Mouse (Mus musculus) kidney, embryonic 16.5 days (tissue): ENCODE results near the gene Hnf4a. TPM values are rescaled to one million over a fixed set of nuclear protein-coding genes. Genes with fewer than 3 reads are reported as not detected.

Experiments used
- ATAC-seq: fragments of 200-750 bp; cut with Nextera tagmentation; 2 replicates; pipeline ENCODE4 v1.8.0; 2017; ENCODE audit warnings: moderate TSS enrichment; ENCODE audit not compliant: low FRiP score, low TSS enrichment
- H3K27ac ChIP-seq: fragments of 300-500 bp; sonication (generic); 2 replicates; pipeline ENCODE4 v1.5.1; 2014; ENCODE audit warnings: low read length
- H3K27me3 ChIP-seq: fragments of 300-500 bp; sonication (generic); 2 replicates; pipeline ENCODE4 v1.6.1; 2014; ENCODE audit warnings: low read length, control low read depth, mixed read lengths; ENCODE audit not compliant: insufficient read depth
- H3K36me3 ChIP-seq: fragments of 300-500 bp; sonication (generic); 2 replicates; pipeline ENCODE4 v1.6.1; 2014; ENCODE audit warnings: low read length, control low read depth, mixed read lengths; ENCODE audit not compliant: insufficient read depth
- H3K4me1 ChIP-seq: fragments of 300-500 bp; sonication (generic); 2 replicates; pipeline ENCODE4 v1.6.1; 2014; ENCODE audit warnings: low read length, control low read depth, mixed read lengths; ENCODE audit not compliant: insufficient read depth
- H3K4me2 ChIP-seq: fragments of 300-500 bp; sonication (generic); replicated peaks from 2 replicates; pipeline ENCODE4 v1.6.1; 2014; ENCODE audit warnings: low read depth, low read length
- H3K4me3 ChIP-seq: fragments of 300-500 bp; sonication (generic); 2 replicates; pipeline ENCODE4 v1.5.1; 2014; ENCODE audit warnings: mild to moderate bottlenecking, low read length
- H3K9ac ChIP-seq: fragments of 300-500 bp; sonication (generic); replicated peaks from 2 replicates; pipeline ENCODE4 v1.6.1; 2014; ENCODE audit warnings: low read length
- H3K9me3 ChIP-seq: fragments of 300-500 bp; sonication (generic); 2 replicates; pipeline ENCODE4 v1.6.1; 2016; ENCODE audit warnings: low read length, control low read depth
- WGBS: fragments of 180-500 bp; shearing (Covaris S2); extraction: QIAGEN DNeasy Blood & Tissue Kit; methylation state at CpG from one replicate; pipeline ENCODE4 v1.1.7; 2014; 5-methylcytosine and 5-hydroxymethylcytosine counted together
- polyA plus RNA-seq: library from polyadenylated mRNA; unstranded; fragments of >200 nt; fragmentation: Nextera tagmentation; extraction: Ambion mirVana; gene quantifications from 2 replicates; pipeline ENCODE4 v1.2.1, GENCODE M21; 2015

Gene Hnf4a
- polyA plus RNA-seq, 1 experiment from 2014 or later: 25.8 TPM

- 61% methylated on average over 13 of the region's 13 CpGs for WGBS
- Histone ChIP-seq H3K27me3 (no peaks in the 10 kb centered on the region), H3K36me3 (no peaks in the 10 kb centered on the region), H3K9ac (no peak overlapping the region), H3K4me1 (no peaks in the 10 kb centered on the region; the same call in 1 of the 2 replicates), H3K4me3 (no peak overlapping the region), H3K9me3 (no peaks in the 10 kb centered on the region), H3K4me2 (no peak overlapping the region), H3K27ac (peak overlapping the region; percentile 26; the same call in 1 of the 2 replicates)
- ATAC-seq: peak; percentile 50
These were observed 48.8 kb downstream of the Hnf4a start for GRCm38 (mm10) chr2:163555417-163555816.

GRCm38 (mm10) chr2:163558548-163558947, 51.9 kb downstream of the Hnf4a start:
- H3K4me1 ChIP-seq: peaks cover 4% of the 10 kb centered on the region; the same call in 1 of the 2 replicates
- no peak overlapping the region for H3K27ac ChIP-seq
- H3K9me3 ChIP-seq: no peaks in the 10 kb centered on the region
- no peak overlapping the region for H3K4me2 ChIP-seq
- H3K4me3 ChIP-seq: no peak overlapping the region
- 75% methylated on average over 1 of the region's 1 CpGs for WGBS
- H3K9ac ChIP-seq: no peak overlapping the region
- no peaks in the 10 kb centered on the region for H3K36me3 ChIP-seq
- ATAC-seq: no peak
- H3K27me3 ChIP-seq: no peaks in the 10 kb centered on the region

- Histone ChIP-seq H3K36me3 (no peaks in the 10 kb centered on the region), H3K9me3 (no peaks in the 10 kb centered on the region), H3K4me1 (peaks cover 4% of the 10 kb centered on the region; the same call in 1 of the 2 replicates), H3K4me3 (no peak overlapping the region), H3K9ac (no peak overlapping the region), H3K4me2 (no peak overlapping the region), H3K27me3 (no peaks in the 10 kb centered on the region), H3K27ac (peak overlapping the region; percentile 61; the same call in 1 of the 2 replicates)
- WGBS: 81% methylated on average over 5 of the region's 5 CpGs
- ATAC-seq: no peak
These were observed 52.6 kb downstream of the Hnf4a start for GRCm38 (mm10) chr2:163559236-163559635.

- H3K4me3 ChIP-seq: no peak overlapping the region
- 64% methylated on average over 3 of the region's 3 CpGs for WGBS
- H3K36me3 ChIP-seq: no peaks in the 10 kb centered on the region
- no peak overlapping the region for H3K4me2 ChIP-seq
- H3K9ac ChIP-seq: no peak overlapping the region
- H3K9me3 ChIP-seq: no peaks in the 10 kb centered on the region
- H3K27me3 ChIP-seq: no peaks in the 10 kb centered on the region
- ATAC-seq: peak; percentile 94
- H3K27ac ChIP-seq: peak overlapping the region; percentile 61
- H3K4me1 ChIP-seq: peaks cover 4% of the 10 kb centered on the region; the same call in 1 of the 2 replicates
These were observed 53.6 kb downstream of the Hnf4a start for GRCm38 (mm10) chr2:163560247-163560646.

GRCm38 (mm10) chr2:163561258-163561948, 54.8 kb downstream of the Hnf4a start:
- no peak for ATAC-seq
- H3K9ac ChIP-seq: no peak overlapping the region
- H3K9me3 ChIP-seq: no peaks in the 10 kb centered on the region
- H3K4me2 ChIP-seq: no peak overlapping the region
- no peaks in the 10 kb centered on the region for H3K36me3 ChIP-seq
- H3K4me1 ChIP-seq: peaks cover 4% of the 10 kb centered on the region; the same call in 1 of the 2 replicates
- no peak overlapping the region for H3K4me3 ChIP-seq
- H3K27me3 ChIP-seq: no peaks in the 10 kb centered on the region
- WGBS: 59% methylated on average over 13 of the region's 13 CpGs
- peak overlapping the region; percentile 77 for H3K27ac ChIP-seq

GRCm38 (mm10) chr2:163564646-163565045, 58.0 kb downstream of the Hnf4a start:
- 14% methylated on average over 8 of the region's 8 CpGs for WGBS
- Histone ChIP-seq H3K4me3 (no peak overlapping the region), H3K36me3 (no peaks in the 10 kb centered on the region), H3K9ac (no peak overlapping the region), H3K9me3 (no peaks in the 10 kb centered on the region), H3K27me3 (no peaks in the 10 kb centered on the region), H3K27ac (no peak overlapping the region), H3K4me2 (no peak overlapping the region), H3K4me1 (peaks cover 4% of the 10 kb centered on the region; the same call in 1 of the 2 replicates)
- ATAC-seq: no peak

GRCm38 (mm10) chr2:163574321-163574720, 67.7 kb downstream of the Hnf4a start:
- H3K4me2 ChIP-seq: no peak overlapping the region
- WGBS: 75% methylated on average over 3 of the region's 3 CpGs
- H3K27ac ChIP-seq: no peak overlapping the region
- no peaks in the 10 kb centered on the region for H3K4me1 ChIP-seq
- H3K9me3 ChIP-seq: no peaks in the 10 kb centered on the region
- no peak overlapping the region for H3K4me3 ChIP-seq
- no peaks in the 10 kb centered on the region for H3K36me3 ChIP-seq
- H3K27me3 ChIP-seq: no peaks in the 10 kb centered on the region
- no peak for ATAC-seq
- no peak overlapping the region for H3K9ac ChIP-seq

- Histone ChIP-seq H3K4me2 (no peak overlapping the region), H3K4me1 (no peaks in the 10 kb centered on the region), H3K4me3 (no peak overlapping the region), H3K36me3 (no peaks in the 10 kb centered on the region), H3K27me3 (no peaks in the 10 kb centered on the region), H3K9ac (no peak overlapping the region), H3K9me3 (no peaks in the 10 kb centered on the region), H3K27ac (no peak overlapping the region)
- 41% methylated on average over 11 of the region's 11 CpGs for WGBS
- no peak for ATAC-seq
These were observed 68.6 kb downstream of the Hnf4a start for GRCm38 (mm10) chr2:163575248-163575647.

GRCm38 (mm10) chr2:163577986-163578385, 71.4 kb downstream of the Hnf4a start:
- Histone ChIP-seq H3K4me2 (no peak overlapping the region), H3K4me3 (no peak overlapping the region), H3K9me3 (no peaks in the 10 kb centered on the region), H3K9ac (no peak overlapping the region), H3K27me3 (no peaks in the 10 kb centered on the region), H3K4me1 (no peaks in the 10 kb centered on the region), H3K27ac (no peak overlapping the region), H3K36me3 (no peaks in the 10 kb centered on the region)
- 83% methylated on average over 2 of the region's 2 CpGs for WGBS
- ATAC-seq: no peak
